Mouse (Mus musculus): ENCODE data around the gene Nat8f2. TPM values are rescaled to one million over a fixed set of nuclear protein-coding genes. Genes with fewer than 3 reads are reported as not detected.
A peak's percentile ranks its signal among the peaks of the same experiment; 100 is the strongest.
"Not testable (repeated sequence)": the region's sequence is repeated elsewhere in the genome, so short reads cannot be mapped to it uniquely, and the experiment has no call there.

The Nat8f2 gene
- 0.06 and 0.09 TPM in 2 replicates for polyA plus RNA-seq (2015; fragmentation: Nextera tagmentation; extraction: Ambion mirVana)

DNA sequence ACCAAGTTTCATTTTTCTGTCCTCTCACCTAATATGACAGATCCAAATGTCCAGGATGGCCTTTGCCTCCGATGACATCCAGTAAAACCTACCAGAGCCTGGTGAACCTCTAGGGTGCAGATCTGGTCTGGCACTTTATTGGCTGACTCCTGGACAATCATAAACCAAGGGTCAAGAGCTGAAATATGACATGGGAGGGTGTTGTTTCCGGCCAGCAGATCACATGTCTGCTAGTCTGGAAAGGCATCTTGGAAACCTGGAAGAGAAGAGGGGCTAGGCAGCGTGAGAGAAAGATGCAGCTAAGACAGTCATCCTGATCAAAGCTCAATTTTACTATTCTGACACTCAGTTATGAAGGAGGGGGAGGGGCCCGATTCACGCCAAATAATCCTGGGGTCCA lies at the start of gene Nat8f2:
TSS of gene Nat8f2 (minus strand) at position 153 of the 400 bp plus-strand sequence.
- DNase-seq (ENCODE audit: low spot score), result not testable (repeated sequence)

GRCm38 (mm10) chr6:85918341-85918740 lies 49.4 kb upstream of the Nat8f2 start:
- DNase-seq (ENCODE audit: low spot score), result not testable (repeated sequence)

GRCm38 (mm10) chr6:85916596-85916995 lies 47.6 kb upstream of the Nat8f2 start:
- no peak for DNase-seq (ENCODE audit: low spot score)

- DNase-seq (ENCODE audit: low spot score), result peak; percentile 91
Observed at GRCm38 (mm10) chr6:85915539-85916513, 46.9 kb upstream of the Nat8f2 start, which contains the start of gene Nat8f1. Nat8f1 (minus strand) TSS chr6:85915687.

- no peak for DNase-seq (ENCODE audit: low spot score)
Observed at GRCm38 (mm10) chr6:85915141-85915538, 46.2 kb upstream of the Nat8f2 start.

GRCm38 (mm10) chr6:85911587-85911986 lies 42.6 kb upstream of the Nat8f2 start, which contains the start of gene Tprkb:
Tprkb (plus strand) TSS chr6:85911865.
- DNase-seq (ENCODE audit: low spot score), result no peak

GRCm38 (mm10) chr6:85909704-85910103 lies 40.7 kb upstream of the Nat8f2 start:
- DNase-seq (ENCODE audit: low spot score), result no peak

- no peak for DNase-seq (ENCODE audit: low spot score)
Observed at GRCm38 (mm10) chr6:85908341-85908740, 39.4 kb upstream of the Nat8f2 start.

- DNase-seq (ENCODE audit: low spot score), result not testable (repeated sequence)
Observed at GRCm38 (mm10) chr6:85906911-85907351, 38.0 kb upstream of the Nat8f2 start.

DNA sequence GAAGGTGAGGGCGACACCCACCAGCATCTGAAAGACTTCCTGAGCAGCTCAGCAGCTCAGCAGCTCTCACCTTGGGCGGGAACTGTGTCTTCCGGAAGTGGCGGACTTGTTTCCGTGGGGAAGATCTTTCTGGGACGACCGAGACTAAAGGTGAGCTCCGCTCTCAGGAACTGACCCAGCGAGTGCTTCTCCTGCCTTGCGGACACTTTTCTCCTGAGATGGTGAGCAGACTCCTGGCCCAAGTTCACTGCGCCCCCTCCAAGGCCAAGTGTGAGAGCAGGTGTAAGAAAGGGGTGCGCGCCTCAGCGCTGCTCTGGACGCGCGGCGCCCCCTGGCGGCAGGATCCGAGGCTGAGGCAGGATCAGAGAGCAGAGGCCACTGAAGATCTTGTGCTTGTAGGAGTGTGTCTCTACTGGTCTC lies 35.7 kb upstream of the Nat8f2 start, which contains the start of gene Nat8f4:
TSS of gene Nat8f4 (minus strand) at position 243 of the 420 bp plus-strand sequence.
- peak; percentile 65 for DNase-seq (ENCODE audit: low spot score)

DNA sequence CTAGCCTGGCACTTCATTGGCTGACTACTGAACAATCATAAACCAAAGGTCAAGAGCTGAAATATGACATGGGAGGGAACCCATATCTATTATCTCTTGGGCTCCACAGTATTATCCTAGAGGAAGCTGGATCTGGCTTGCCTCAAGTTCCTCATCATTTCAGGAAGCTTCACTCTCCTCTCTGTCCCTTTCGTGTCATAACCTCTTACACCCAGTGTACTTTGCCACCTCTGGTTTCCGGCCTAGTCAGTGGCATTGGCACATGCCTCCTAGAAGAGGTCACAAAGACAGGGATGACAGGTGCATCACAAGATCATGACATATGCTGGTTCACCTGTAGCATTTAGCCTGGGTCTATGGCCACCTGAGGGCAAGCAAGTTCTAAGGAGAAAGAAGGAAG lies 33.3 kb upstream of the Nat8f2 start:
- no peak for DNase-seq (ENCODE audit: low spot score)

GRCm38 (mm10) chr6:85898596-85899475 lies 29.9 kb upstream of the Nat8f2 start:
- DNase-seq (ENCODE audit: low spot score), result not testable (repeated sequence)

GRCm38 (mm10) chr6:85895061-85895648 lies 26.2 kb upstream of the Nat8f2 start:
- DNase-seq (ENCODE audit: low spot score), result peak; percentile 5

- DNase-seq (ENCODE audit: low spot score), result no peak
Observed at GRCm38 (mm10) chr6:85888961-85889360, 20.0 kb upstream of the Nat8f2 start.

DNA sequence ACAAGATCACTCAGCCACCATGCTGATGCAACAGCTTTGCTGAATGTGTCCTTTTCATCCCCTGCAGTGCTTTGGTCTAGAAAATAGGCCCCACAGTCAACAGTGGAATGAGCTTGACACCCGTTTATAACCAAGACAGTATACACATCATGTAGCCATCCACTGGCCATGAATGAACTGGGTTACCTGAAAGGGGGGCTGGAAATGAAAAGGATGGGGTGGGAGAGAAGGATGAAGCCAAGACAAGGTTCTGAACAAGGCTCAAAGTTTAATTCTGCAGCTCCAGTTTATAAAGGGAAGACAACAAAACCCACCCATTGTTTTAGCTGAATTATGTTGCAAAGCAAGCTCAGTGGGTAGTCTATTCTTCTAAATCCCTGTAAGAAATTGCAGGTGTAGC lies 15.4 kb upstream of the Nat8f2 start:
- DNase-seq (ENCODE audit: low spot score), result no peak

DNA sequence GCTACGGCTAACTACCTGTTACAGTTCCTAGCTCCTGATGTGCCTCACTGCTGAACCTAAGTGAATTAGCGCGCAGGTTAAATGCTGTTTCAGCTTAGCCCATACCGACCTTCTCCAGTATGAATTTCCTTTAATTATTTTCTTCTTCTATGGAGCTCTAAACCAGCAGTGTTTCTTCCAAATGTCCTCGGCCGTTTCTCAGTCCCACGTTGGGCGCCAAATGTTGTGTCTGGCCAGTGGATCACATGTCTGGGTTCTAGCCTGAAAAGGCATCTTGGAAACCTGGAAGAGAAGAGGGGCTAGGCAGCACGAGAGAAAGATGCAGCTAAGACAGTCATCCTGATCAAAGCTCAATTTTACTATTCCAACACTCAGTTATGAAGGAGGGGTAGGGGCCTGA lies 14.3 kb upstream of the Nat8f2 start:
- not testable (repeated sequence) for DNase-seq (ENCODE audit: low spot score)

DNA sequence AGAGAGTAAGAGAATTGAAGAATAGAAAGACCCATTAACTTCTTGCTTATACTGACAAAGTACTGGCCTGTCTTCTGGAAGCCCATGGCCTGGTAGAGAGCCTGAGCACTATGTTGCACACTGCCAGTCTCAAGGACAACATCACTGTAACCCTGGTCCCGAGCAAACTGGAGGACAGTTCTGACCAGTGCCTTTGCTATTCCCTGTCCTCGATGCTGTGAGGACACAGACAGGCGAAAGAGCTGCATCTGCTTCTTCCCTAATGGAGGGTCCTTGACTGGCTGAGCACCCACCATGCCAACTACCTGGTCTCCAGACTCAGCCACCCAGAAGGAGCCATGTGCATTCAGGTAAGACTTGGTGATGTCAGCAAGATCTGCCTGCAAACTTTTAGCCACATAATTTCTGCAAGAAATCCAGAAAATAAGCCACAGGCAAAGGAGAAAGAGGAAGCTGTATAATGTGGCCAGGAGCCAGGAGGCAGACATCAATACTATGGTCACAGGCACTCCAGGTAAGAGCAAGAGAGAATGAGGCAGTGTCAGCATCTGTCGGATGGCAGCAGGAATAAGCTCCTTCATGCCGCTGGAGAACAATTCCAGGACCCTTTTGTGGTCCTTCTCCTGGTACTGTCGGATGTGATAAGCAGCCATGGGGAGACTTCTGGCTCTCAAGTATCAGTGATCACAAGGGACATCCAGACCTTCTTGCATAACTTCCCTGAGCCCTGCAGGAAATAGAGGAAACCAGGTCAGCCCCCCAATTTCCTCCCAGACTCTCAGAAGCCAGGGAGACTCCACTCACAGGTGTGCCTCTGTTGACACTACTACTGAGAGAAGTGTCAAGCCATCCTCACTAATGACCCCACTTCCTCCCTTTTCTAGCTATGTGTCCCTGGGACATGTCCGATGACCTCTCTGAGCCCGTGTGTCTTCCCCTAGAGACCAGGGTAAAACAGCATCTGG lies 950 bp downstream of the Nat8f2 start:
- no peak for DNase-seq (ENCODE audit: low spot score)

GRCm38 (mm10) chr6:85866995-85867394 lies 2.0 kb downstream of the Nat8f2 start:
- not testable (repeated sequence) for DNase-seq (ENCODE audit: low spot score)

DNA sequence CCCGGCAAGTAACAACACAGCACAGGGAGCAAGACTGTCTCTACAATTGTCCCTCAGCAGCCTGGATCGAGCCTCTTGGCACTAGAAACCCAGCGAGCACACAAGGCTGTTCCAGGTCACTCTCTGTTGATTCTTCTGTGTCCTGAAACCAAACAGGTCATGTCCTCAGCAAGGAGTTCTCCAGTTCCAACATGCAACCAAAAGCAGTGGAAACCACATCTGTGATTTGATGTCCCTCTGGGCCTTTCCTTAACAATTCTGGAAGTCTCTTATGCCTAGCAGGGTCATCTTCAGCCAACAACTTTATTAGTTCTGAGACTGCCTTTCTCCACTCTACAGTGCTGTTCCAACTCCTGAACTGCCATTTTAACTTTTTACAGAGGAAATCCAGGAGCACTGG lies 2.8 kb downstream of the Nat8f2 start:
- not testable (repeated sequence) for DNase-seq (ENCODE audit: low spot score)
